Mouse (Mus musculus) cortical plate, adult 2 months (tissue): ENCODE results near the gene Kifc1.

Source experiments
- CTCF ChIP-seq: fragments of 200-500 bp; IDR thresholded peaks from 2 replicates; pipeline ENCODE4 v1.5.1; 2011; ENCODE audit warnings: mild to moderate bottlenecking, control low read depth, low read length; ENCODE audit not compliant: insufficient read depth; ENCODE audit errors: extremely low read depth
- POLR2A ChIP-seq: fragments of 200-500 bp; IDR thresholded peaks from 2 replicates; pipeline ENCODE4 v1.6.1; 2011; ENCODE audit warnings: mild to moderate bottlenecking, low read length, control low read depth; ENCODE audit not compliant: insufficient read depth; ENCODE audit errors: extremely low read depth

DNA sequence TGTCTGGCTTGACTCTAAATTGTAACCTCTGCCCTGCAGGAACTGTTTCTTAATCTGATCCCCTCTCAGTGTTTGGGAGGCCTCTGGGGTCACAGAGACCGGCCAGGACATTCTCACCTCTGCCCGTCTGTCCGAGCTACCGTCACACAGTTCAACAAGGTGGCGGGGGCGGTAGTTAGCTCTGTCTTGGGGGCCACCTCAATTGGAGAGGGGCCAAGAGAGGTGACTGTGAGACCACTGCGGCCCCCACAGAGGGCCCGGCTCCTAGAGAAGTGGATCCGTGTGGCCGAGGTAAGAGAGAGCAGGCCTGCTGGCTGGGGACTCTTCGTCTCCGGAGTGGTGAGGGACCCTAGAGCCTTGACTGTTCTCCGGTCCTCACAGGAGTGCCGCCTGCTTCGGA, 42.5 kb upstream of the Kifc1 start:
- TF ChIP-seq CTCF (no peak), POLR2A (no peak)
